Mouse (Mus musculus): Measurements from ENCODE around the gene Adh5. TPM values are rescaled to one million over a fixed set of nuclear protein-coding genes. Genes with fewer than 3 reads are reported as not detected.

Adh5 gene
- 169 and 181 TPM in 2 replicates for polyA plus RNA-seq (2014; fragmentation: Nextera tagmentation; extraction: Ambion mirVana)

DNA sequence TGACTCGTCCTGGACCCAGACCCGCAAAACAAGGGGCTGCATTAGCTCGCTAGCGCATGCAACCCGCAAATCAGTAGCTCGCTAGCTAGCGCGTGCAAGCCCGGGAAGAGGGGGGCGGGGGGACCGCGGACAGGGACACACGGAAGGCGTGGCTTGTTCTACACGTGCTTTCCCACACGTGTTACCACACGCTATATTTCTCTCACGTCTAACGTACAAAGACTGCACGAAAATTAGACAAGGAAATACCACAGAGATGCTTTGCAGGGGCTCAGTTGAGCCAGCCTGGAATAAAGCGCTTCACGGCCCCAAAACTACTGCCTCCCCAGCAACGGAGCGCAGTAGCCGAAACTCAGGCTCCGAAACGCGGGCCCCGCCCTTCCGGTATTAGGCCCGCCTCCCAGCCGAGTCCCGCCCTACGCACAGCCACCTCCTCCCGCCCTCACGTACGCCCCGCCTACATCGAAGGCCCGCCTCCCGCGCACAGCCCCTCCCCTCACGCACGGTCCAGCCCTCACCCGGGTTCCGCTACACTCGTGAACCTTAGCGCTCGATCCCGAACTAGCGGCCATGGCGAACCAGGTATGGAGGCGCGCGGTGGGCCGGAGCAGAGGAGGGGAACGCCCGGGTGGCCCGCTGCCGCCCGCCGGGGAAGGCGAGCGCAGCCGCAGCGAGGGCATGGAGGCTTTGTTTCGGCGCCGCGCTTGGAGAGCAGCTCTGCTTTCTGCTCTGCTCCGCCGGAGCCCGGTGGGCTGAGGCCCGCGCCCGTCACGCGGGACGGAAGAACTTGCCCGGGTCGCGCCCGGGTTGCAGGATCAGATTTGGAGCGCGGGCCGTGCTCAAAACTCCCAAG, at the start of gene Adh5:
TSS of gene Adh5 (plus strand) at position 482 of the 853 bp plus-strand sequence.
- Histone ChIP-seq H3K4me1 (ENCODE audit: control insufficient read depth, insufficient read depth, low read length) (peaks cover 10% of the 10 kb centered on the region), H3K27me3 (replicated peaks; ENCODE audit: control insufficient read depth, insufficient read depth, low read length) (no peaks in the 10 kb centered on the region), H3K27ac (replicated peaks; ENCODE audit: low read depth, low read length) (peak within 1 kb of the TSS; percentile 89), H3K4me3 (ENCODE audit: low read depth, low read length) (peak within 1 kb of the TSS; percentile 95), H3K9ac (ENCODE audit: low read depth, low read length) (peak within 1 kb of the TSS; percentile 92), H3K36me3 (ENCODE audit: control insufficient read depth, insufficient read depth, low read length) (peaks cover 29% of the 10 kb centered on the region), H3K9me3 (ENCODE audit: control insufficient read depth, low read length) (no peaks in the 10 kb centered on the region), H3K4me2 (ENCODE audit: low read depth, low read length) (peak within 1 kb of the TSS; percentile 80)
- ATAC-seq (ENCODE audit: low read depth) (peak; percentile 98), DNase-seq (ENCODE audit: low spot score) (peak; percentile 96)
- WGBS, result under 1% methylated on average over 57 of the region's 86 CpGs

- ATAC-seq (ENCODE audit: low read depth) (no peak), DNase-seq (ENCODE audit: low spot score) (no peak)
- Histone ChIP-seq H3K9ac (ENCODE audit: low read depth, low read length) (no peak overlapping the region), H3K36me3 (ENCODE audit: control insufficient read depth, insufficient read depth, low read length) (no peaks in the 10 kb centered on the region), H3K4me3 (ENCODE audit: low read depth, low read length) (no peak overlapping the region), H3K4me2 (ENCODE audit: low read depth, low read length) (no peak overlapping the region), H3K4me1 (ENCODE audit: control insufficient read depth, insufficient read depth, low read length) (no peaks in the 10 kb centered on the region), H3K9me3 (ENCODE audit: control insufficient read depth, low read length) (no peaks in the 10 kb centered on the region), H3K27ac (replicated peaks; ENCODE audit: low read depth, low read length) (no peak overlapping the region), H3K27me3 (replicated peaks; ENCODE audit: control insufficient read depth, insufficient read depth, low read length) (no peaks in the 10 kb centered on the region)
- 84% methylated on average over 3 of the region's 3 CpGs for WGBS
Observed at GRCm38 (mm10) chr3:138404872-138405271, 38.0 kb upstream of the Adh5 start.

DNA sequence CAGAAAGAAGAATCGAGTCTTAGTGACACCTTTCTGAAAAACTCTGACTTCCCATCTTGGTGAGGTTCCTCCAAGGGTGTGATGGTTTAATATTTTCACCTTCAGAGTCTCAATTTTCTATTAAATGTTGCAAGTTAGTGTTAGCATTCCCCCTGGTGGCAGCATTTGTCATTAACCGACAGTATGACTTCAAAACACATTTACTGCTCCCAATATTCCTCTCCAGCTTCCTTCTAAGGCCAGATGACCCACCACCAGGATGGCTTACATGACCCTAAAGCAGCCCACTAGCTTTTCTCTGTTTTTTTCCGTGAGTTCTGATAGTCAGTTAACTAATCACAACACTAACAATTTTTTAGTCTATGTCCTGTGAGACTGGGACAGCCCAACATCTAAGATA, 37.6 kb upstream of the Adh5 start:
- Histone ChIP-seq H3K4me3 (ENCODE audit: low read depth, low read length) (no peak overlapping the region), H3K9me3 (ENCODE audit: control insufficient read depth, low read length) (no peaks in the 10 kb centered on the region), H3K4me1 (ENCODE audit: control insufficient read depth, insufficient read depth, low read length) (no peaks in the 10 kb centered on the region), H3K27me3 (replicated peaks; ENCODE audit: control insufficient read depth, insufficient read depth, low read length) (no peaks in the 10 kb centered on the region), H3K27ac (replicated peaks; ENCODE audit: low read depth, low read length) (no peak overlapping the region), H3K36me3 (ENCODE audit: control insufficient read depth, insufficient read depth, low read length) (no peaks in the 10 kb centered on the region), H3K9ac (ENCODE audit: low read depth, low read length) (no peak overlapping the region), H3K4me2 (ENCODE audit: low read depth, low read length) (no peak overlapping the region)
- no peak for ATAC-seq (ENCODE audit: low read depth)
- 45% methylated on average over 3 of the region's 3 CpGs for WGBS
- peak; percentile 61 for DNase-seq (ENCODE audit: low spot score)

- 77% methylated on average over 7 of the region's 7 CpGs for WGBS
- Histone ChIP-seq H3K9ac (ENCODE audit: low read depth, low read length) (no peak overlapping the region), H3K27me3 (replicated peaks; ENCODE audit: control insufficient read depth, insufficient read depth, low read length) (no peaks in the 10 kb centered on the region), H3K9me3 (ENCODE audit: control insufficient read depth, low read length) (no peaks in the 10 kb centered on the region), H3K36me3 (ENCODE audit: control insufficient read depth, insufficient read depth, low read length) (no peaks in the 10 kb centered on the region), H3K4me3 (ENCODE audit: low read depth, low read length) (no peak overlapping the region), H3K4me1 (ENCODE audit: control insufficient read depth, insufficient read depth, low read length) (no peaks in the 10 kb centered on the region), H3K27ac (replicated peaks; ENCODE audit: low read depth, low read length) (no peak overlapping the region), H3K4me2 (ENCODE audit: low read depth, low read length) (no peak overlapping the region)
- no peak for ATAC-seq (ENCODE audit: low read depth)
- no peak for DNase-seq (ENCODE audit: low spot score)
Observed at GRCm38 (mm10) chr3:138405840-138406239, 37.1 kb upstream of the Adh5 start.

GRCm38 (mm10) chr3:138407920-138408319, 35.0 kb upstream of the Adh5 start:
- ATAC-seq (ENCODE audit: low read depth) (no peak), DNase-seq (ENCODE audit: low spot score) (no peak)
- H3K27me3 ChIP-seq (replicated peaks; ENCODE audit: control insufficient read depth, insufficient read depth, low read length), result no peaks in the 10 kb centered on the region
- no peak overlapping the region for H3K4me3 ChIP-seq (ENCODE audit: low read depth, low read length)
- no peaks in the 10 kb centered on the region for H3K36me3 ChIP-seq (ENCODE audit: control insufficient read depth, insufficient read depth, low read length)
- H3K27ac ChIP-seq (replicated peaks; ENCODE audit: low read depth, low read length), result no peak overlapping the region
- H3K4me1 ChIP-seq (ENCODE audit: control insufficient read depth, insufficient read depth, low read length), result no peaks in the 10 kb centered on the region
- WGBS, result 89% methylated on average over 1 of the region's 1 CpGs
- no peaks in the 10 kb centered on the region for H3K9me3 ChIP-seq (ENCODE audit: control insufficient read depth, low read length)
- H3K9ac ChIP-seq (ENCODE audit: low read depth, low read length), result no peak overlapping the region
- no peak overlapping the region for H3K4me2 ChIP-seq (ENCODE audit: low read depth, low read length)

DNA sequence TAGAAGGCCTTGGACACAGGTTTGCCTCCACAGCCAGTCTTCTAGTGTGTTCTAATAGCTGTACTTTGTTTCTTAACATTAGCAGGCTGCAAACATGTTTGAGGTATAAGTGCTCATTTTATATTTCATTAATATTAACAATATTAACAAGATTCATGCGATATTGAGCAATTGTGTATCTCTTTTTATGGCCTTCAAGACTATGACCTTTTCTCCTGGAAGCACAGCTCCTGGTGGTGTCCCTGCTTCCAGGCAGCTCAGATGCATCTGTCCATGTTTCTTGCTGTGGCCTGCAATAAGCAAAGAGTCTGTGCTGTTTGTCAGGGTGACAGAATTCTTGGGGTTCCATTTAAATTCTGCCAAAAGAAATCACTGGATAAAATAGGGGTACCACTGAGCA, 33.3 kb upstream of the Adh5 start:
- Histone ChIP-seq H3K36me3 (ENCODE audit: control insufficient read depth, insufficient read depth, low read length) (no peaks in the 10 kb centered on the region), H3K4me3 (ENCODE audit: low read depth, low read length) (no peak overlapping the region), H3K4me2 (ENCODE audit: low read depth, low read length) (no peak overlapping the region), H3K9ac (ENCODE audit: low read depth, low read length) (no peak overlapping the region), H3K27me3 (replicated peaks; ENCODE audit: control insufficient read depth, insufficient read depth, low read length) (no peaks in the 10 kb centered on the region), H3K4me1 (ENCODE audit: control insufficient read depth, insufficient read depth, low read length) (no peaks in the 10 kb centered on the region), H3K9me3 (ENCODE audit: control insufficient read depth, low read length) (no peaks in the 10 kb centered on the region), H3K27ac (replicated peaks; ENCODE audit: low read depth, low read length) (no peak overlapping the region)
- 94% methylated on average over 1 of the region's 1 CpGs for WGBS
- DNase-seq (ENCODE audit: low spot score), result no peak
- ATAC-seq (ENCODE audit: low read depth), result no peak

DNA sequence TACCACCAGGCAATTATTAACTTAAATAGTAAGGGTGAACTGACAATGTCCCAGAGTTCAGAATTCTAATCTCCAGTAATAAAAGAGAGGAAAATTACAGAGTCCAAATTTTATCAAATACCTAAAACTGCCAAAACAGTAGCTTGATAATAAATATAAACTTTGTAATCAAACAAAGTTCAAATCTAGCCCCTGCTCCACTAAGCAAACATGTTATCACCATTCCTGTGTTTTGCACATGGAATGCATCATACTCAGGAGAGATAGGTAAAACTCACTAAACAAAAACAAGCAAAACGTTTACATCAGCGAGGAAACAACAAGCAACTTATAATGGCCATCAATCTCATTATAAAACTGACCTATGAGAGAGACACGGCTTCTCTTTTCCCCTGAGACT, 32.7 kb upstream of the Adh5 start:
- DNase-seq (ENCODE audit: low spot score) (no peak), ATAC-seq (ENCODE audit: low read depth) (no peak)
- WGBS, result 79% methylated on average over 3 of the region's 3 CpGs
- no peaks in the 10 kb centered on the region for H3K27me3 ChIP-seq (replicated peaks; ENCODE audit: control insufficient read depth, insufficient read depth, low read length)
- no peak overlapping the region for H3K4me2 ChIP-seq (ENCODE audit: low read depth, low read length)
- H3K36me3 ChIP-seq (ENCODE audit: control insufficient read depth, insufficient read depth, low read length), result no peaks in the 10 kb centered on the region
- H3K4me3 ChIP-seq (ENCODE audit: low read depth, low read length), result no peak overlapping the region
- H3K9ac ChIP-seq (ENCODE audit: low read depth, low read length), result no peak overlapping the region
- H3K4me1 ChIP-seq (ENCODE audit: control insufficient read depth, insufficient read depth, low read length), result no peaks in the 10 kb centered on the region
- H3K9me3 ChIP-seq (ENCODE audit: control insufficient read depth, low read length), result no peaks in the 10 kb centered on the region
- H3K27ac ChIP-seq (replicated peaks; ENCODE audit: low read depth, low read length), result no peak overlapping the region

DNA sequence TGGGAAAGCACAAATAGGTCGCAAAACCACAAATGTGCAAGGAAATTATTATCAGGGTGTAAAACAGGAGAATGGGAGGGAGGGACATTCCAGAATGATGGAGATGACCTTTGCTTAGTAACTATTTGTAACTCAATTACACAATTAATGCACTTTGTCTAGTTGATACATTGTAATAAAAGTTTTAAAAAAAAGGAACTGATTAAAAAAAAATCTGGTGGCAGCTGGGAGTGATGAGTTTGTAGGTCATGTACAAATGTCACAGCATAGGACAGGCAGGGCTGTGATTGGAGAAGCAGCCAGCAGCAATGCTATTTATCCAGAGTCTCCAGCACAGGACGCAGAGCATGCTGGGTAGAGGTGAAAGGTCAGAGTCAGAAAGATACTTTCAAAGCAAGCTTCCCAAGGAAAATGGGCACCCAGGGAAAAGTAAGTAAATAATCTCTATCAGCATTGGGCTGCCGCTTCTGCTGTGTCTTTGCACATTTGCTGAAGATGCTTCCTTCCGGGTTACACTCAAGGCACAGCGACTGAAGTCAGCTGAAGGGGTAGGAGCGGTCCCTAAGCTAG, 27.7 kb upstream of the Adh5 start, which contains the start of gene Adh4:
TSS of gene Adh4 (plus strand) at position 346 of the 570 bp plus-strand sequence.
- Histone ChIP-seq H3K27me3 (replicated peaks; ENCODE audit: control insufficient read depth, insufficient read depth, low read length) (no peaks in the 10 kb centered on the region), H3K9ac (ENCODE audit: low read depth, low read length) (no peak within 1 kb of the TSS), H3K4me1 (ENCODE audit: control insufficient read depth, insufficient read depth, low read length) (no peaks in the 10 kb centered on the region), H3K27ac (replicated peaks; ENCODE audit: low read depth, low read length) (no peak within 1 kb of the TSS), H3K4me3 (ENCODE audit: low read depth, low read length) (no peak within 1 kb of the TSS), H3K4me2 (ENCODE audit: low read depth, low read length) (no peak within 1 kb of the TSS), H3K9me3 (ENCODE audit: control insufficient read depth, low read length) (no peaks in the 10 kb centered on the region), H3K36me3 (ENCODE audit: control insufficient read depth, insufficient read depth, low read length) (no peaks in the 10 kb centered on the region)
- DNase-seq (ENCODE audit: low spot score) (no peak), ATAC-seq (ENCODE audit: low read depth) (no peak)
- WGBS, result 71% methylated on average over 6 of the region's 6 CpGs

Measured in embryonic facial prominence, embryonic 14.5 days (tissue).